Mouse (Mus musculus) frontal cortex, postnatal 14 days (tissue): ENCODE data around the gene Gm21962.
"Not testable (repeated sequence)": the region's sequence is repeated elsewhere in the genome, so short reads cannot be mapped to it uniquely, and the experiment has no call there.

Source experiments
- DNase-seq, 2 experiments: peaks; one replicate each; pipeline ENCODE4 v3.0.0; 2022; ENCODE audit warnings: low spot score in 2 of 2

The Gm21962 gene

DNA sequence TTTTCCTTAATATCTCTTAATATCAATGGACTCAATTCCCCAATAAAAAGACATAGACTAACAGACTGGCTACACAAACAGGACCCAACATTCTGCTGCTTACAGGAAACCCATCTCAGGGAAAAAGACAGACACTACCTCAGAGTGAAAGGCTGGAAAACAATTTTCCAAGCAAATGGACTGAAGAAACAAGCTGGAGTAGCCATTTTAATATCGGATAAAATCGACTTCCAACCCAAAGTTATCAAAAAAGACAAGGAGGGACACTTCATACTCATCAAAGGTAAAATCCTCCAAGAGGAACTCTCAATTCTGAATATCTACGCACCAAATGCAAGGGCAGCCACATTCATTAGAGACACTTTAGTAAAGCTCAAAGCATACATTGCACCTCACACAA, at the start of gene Gm21962:
Gm21962 (plus strand) TSS at position 301 of the 400 bp plus-strand sequence.
- not testable (repeated sequence) for DNase-seq

DNA sequence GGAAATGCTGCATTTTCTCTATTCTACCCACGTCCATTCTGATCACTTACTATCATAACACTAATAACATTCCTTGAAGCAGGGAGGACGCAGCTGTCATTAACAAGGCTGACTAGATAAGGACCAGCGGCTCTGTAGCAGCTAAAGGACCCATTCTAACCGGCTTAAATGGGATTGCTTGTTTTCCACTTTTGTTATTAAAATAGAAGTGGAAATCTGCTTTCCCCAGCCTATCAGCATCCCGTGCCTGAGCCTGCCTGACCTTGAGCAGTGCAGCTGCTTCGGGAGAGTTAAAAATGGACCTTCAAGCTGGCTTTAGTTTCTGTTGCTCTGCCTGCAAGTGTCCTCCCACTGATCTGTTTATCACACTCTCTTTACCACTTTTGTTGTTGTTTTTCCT, 49.2 kb upstream of the Gm21962 start:
- no peak for DNase-seq

DNA sequence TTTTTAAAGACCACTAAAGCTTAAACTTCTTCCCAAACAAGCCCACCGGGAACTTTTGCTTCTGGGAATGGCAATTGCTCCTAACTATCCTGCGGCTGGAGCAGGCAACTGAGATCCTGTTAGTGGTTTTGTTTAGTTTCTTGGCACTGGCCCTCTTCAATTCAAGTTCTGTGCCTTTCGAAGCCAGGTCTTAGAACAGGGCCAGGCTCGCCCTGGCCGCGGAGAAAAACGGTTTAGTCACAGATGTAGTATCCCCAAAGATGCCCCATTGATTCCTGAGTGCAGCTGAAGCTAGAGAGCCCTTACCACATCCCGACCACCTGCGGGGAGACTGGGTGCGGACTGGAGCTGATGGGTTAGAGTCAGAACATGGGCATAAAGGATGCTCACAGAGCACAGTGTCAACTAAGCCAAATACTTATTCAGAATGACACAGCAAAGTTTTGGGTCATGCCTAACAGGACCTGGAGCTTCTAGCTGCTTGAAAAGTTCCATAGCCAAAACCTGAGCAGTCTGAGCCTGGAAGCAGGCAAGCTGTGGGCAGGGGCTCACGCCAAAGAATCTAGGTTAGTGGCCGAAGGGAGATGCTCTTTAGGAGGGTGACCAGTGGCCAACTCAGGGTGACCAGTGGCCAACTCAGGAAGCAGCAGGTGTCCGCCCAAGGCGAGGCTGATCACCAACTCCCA, 48.3 kb upstream of the Gm21962 start:
- DNase-seq, result no peak

DNA sequence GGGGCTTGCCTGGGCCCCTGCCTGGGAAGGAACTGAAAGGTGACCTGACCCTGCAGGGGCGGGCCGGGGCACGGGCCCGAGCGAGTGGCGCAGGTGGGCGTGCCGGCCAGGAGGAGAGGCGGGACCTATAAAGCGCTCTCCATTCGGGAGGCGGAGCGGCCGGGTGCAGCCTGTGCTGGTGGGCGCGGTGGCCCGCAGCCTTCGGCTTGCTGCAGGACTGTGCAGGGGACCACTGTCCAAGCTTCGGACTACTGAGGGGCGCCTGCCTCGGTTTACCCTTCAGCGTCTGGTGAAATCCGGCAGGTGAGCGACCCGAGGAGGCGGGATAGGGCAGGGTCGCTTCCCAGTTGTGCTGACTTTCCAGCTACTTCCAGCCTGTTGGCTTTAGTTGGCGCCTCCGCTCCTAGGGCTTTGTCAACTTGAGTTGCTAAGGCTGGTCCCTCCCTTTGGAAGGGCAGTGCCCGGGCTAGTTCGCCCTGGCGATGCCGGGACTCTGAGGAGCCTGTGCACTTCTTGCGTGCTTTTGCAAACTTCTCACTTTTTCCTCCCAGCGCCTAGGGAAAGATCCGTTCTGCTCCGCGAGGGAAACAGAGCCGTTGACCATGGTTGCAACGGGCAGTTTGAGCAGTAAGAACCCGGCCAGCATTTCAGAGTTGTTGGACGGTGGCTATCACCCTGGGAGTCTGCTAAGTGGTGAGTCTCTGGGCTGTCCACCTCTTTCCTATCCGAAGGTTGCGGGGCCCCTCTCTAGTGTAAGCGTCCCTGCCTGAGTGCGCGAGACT, 47.6 kb upstream of the Gm21962 start:
- no peak for DNase-seq

DNA sequence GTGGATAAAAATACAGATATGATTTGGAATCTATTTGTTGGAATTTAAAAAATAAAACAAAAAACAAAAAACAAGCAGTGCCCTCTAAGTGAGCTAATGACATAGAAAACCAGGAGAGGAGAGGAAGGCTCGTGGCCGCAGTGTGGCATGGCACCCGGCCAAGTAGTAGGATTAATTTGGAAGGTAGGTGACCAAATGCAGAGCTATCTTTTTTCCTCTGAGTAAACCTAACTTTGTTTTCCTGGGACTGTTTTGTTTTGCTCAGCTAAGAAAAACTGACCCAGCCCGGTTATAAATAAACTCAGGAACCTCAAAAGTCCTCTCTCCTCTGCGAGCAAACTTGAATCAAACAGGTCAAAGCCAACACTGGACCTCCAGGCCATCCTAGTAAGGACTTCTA, 46.3 kb upstream of the Gm21962 start:
- DNase-seq, result no peak

DNA sequence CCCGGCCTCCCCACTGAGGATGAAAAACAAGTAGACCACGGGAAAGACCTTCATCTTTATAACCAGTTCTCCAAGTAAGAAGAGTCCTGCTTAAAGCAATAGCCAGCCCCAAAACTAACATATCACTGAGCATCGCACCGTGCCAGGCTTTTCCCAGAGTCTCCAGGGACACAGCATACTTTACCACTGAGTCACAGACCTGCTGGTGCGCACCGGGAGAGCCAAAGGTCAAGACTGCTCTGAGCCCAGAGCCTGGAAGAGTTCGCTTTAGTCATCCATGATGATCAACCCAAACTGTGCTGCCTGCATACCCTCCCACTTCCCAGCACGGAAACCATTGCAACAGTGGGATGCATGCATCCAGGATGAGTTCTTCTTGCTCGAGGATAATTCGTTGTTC, 37.6 kb upstream of the Gm21962 start:
- no peak for DNase-seq

DNA sequence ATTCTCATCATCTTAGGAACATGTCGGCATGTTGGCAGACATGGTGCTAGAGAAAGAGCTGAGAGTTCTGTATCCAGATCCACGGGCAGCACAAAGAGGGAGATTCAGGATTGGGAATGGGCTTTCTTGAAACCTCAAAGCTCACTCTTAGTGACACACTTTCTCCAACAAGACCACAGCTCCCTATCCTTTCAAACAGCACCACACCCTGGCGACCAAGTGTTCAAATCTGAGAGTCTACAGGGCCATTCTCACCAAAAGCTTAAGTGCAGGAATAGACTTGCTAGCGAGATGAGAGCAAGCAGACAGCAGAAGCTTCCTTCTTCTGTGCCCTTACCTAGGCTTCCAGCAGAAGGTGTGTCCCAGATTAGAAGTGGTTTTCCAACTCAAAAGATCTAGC, 34.8 kb upstream of the Gm21962 start:
- no peak for DNase-seq

DNA sequence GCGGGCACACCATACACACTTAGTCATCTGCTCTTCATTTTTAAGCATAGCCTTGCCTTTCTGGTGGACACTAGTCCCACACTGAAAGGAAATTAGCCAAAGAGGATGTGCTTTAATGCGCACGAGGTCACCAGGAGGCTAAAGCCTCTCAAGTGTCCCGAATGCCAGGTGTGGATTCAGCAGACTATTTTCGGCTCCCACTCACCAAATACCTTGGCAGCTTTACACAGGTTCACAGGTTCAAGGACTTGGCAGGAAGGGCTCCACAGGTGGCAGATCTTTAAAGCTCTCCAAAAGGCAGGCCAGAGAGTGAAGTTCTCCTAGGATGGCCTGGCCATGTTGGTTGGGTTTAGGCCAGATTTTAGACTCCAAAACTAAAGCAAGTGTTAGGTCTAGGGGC, 30.1 kb upstream of the Gm21962 start:
- DNase-seq, result no peak

DNA sequence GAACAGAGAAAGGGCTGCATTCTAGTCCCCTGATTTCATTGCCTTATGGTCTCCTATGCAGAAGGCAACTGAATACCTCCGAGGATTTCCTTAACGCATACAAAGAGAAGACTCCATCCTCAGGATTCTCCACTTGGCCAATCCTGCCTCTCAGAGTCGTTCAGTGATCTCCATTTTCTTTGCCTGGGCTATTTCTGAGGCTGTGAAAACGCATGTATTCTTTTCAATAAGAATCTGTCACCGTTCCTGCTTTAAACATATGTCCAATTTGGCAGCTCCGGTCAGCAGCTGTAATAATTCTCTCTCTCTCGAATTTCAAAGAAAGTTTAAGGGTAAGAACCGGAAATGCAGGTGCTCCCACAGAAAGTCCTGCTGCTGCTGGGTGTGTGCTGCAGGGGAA, 29.2 kb upstream of the Gm21962 start:
- DNase-seq, result no peak

DNA sequence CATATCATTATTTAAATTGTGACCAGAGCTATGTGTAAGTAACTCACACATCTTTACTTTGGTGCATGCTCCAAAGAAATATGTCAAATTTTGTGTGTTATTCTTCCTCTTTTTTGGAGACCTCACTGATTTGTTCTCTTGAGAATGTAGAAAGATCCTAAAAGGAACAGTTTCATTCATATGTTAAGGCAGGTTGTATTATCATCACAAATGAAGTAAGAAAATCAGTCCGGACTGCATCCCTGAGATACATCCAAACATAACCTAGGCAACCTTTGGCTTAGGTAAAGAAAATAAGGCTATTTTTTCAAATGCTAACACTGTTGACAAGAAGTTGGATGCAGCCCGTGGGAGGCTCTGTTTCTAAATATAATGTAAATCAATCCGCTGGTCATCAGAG, 28.8 kb upstream of the Gm21962 start:
- DNase-seq, result no peak

DNA sequence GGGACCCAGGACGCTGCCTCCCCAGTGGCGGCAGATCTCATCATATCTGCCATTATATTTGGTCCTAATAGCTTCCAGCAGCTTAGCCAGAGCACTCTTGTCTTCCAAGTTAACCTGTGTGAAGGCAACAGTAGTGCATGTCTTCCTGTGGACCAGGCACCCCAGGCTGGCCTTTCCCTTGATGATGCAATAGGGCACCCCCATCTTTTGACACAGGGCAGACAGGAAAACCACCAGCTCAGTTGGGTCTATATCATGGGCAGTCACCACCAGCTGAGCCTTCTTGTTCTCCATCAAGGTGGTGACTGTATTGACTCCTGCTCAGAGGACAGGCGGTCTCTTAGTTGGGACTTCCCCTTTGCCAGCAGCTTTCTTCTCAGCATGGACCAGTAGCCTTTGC, 27.2 kb upstream of the Gm21962 start:
- DNase-seq, result no peak

DNA sequence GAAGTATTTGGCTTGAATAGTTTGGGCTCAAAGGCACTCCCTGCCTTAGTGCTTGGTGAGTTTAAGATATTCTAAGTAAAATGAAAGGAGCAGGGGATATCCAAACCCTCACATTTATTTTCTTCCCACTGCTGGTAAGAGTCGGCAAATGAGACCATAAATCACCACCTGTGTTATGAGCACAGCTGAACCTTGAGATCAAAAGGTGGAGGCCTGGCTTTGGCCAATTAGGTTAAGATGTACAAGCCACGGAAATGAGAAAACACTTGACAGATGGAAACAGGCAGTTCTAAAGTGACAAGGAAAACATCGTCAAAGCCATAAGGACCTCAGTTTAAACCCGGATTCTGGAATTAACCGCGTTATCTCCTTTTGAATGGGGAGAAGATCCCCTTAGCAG, 26.4 kb upstream of the Gm21962 start:
- no peak for DNase-seq

DNA sequence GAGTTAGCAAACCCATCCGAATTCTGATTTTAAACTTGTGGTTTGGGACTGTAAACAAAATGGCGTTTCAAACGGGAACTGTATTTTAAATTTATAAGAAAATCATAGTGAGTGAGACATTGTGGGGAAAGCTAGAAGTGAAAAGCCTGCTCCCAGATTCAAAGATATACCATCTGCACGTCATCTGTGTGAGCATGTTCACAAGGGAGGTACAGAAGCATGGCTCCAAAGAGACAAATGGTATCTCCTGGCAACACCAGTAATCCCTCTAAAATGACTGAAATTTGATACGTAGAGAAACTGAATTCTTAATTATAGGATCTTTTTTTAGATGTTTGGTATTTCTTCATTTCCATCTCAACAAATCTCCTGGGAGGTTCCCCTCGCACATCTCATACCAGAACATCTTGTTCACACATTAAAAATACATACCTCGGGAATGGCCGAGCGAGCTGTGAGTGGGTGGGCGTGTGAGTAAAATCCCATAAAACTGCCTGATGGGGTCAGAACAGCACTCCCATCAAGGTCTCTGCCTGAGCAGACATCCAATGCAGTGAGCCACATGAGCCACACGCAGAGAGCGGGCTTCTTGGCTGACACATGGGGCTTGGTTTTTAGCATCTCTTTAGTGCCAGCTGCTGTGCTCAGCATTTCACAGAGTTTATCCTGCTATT, 23.8 kb upstream of the Gm21962 start:
- DNase-seq, result no peak

DNA sequence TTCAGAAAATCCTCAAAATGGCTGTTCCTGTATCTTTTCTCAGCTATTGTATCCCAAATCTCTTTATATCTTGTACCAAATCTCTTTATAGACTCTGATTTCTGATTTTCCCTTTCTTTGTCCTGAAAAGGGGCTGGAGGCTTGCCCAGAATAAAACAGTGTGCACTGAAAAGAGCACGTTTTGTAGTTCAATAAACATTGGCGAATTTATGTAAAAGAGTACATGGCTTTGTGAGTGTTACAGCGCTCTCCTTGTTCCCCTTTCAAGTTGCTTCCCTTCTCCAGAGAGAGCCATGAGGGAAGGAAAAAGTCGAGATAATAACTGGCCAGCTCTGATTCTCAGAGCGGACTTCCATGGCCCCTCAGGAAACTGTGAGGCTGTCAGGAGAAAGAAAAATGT, 22.2 kb upstream of the Gm21962 start:
- DNase-seq, result no peak

DNA sequence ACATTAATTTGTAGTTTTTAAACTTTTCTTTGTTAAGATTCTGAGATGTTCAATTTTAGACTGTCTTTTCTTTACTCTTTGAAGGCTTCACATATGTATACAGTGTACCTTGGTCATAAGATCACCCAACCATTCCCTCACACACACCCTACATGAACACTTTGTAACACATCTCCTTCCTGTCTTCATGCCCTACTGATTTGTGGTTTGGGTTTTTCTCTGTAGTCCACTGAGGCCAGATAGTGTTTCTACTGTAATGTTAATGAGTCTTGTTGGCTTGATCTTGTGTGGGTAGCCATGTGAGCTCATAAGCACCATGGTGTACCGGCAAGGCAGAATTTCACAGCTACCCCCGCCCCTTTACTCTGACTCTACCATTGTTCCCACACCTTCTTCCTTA, 18.5 kb upstream of the Gm21962 start:
- DNase-seq, result no peak

DNA sequence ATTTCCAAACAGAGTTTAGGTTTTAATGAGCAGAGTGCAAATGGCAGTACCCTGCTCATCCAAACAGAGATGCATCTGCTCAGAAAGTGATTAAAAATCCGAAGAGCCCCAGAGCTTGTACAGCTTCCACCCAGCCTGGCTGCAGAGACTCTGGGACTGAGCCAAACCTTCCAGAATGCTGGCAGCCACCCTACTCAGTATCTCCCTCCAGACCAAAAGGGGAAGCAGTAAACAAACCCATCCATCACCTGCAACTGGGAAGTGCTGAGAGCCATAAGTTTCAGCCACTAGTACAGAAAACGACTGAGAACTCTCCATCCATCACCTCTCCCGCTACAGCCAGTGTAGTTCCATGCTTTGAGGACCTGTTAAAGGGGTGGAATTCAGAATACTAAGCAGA, 9.6 kb downstream of the Gm21962 start:
- DNase-seq, result peak in 1 of 2 experiments; percentile 17

DNA sequence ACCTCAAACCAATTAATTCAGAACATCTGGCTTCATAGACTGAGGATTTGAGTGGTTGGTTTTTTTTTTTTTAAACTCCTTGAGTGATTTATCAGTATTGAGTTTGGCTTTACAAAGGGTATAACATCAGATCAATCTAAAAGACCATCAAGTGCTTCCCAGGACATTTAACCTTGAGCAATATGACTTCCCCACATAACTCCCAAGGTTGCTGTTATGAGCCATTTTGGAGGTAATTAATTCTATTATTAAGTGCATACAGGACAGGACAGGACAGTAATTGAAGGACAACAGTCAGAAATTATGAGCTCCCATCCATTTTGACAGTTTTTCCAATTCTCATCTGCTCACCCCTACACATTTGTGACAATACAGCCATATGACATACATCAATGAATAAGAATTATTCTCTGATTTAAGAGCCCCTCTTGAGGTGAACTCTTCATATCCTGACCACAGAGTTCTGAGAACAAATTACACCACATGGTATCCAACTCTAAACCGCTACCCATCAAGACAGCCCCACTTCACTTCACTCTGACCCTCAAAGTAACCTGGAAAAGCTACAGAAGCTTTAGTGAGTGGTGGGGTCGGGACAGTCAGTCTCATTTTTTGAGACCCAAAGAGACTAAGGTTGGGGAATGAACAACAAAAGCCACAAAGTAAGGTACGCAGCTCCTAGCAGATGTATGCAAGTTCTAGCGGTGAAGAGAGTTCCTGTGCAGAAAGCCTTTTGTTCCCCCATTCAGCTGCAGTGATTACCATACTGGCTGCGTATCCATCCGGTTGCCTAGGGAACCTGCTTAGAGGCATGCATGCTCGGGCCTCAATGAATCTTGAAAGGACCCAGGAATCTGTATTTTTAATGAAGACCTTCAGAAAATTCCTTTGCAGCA, 11.8 kb downstream of the Gm21962 start:
- DNase-seq, result peak; percentile 21 to 38

DNA sequence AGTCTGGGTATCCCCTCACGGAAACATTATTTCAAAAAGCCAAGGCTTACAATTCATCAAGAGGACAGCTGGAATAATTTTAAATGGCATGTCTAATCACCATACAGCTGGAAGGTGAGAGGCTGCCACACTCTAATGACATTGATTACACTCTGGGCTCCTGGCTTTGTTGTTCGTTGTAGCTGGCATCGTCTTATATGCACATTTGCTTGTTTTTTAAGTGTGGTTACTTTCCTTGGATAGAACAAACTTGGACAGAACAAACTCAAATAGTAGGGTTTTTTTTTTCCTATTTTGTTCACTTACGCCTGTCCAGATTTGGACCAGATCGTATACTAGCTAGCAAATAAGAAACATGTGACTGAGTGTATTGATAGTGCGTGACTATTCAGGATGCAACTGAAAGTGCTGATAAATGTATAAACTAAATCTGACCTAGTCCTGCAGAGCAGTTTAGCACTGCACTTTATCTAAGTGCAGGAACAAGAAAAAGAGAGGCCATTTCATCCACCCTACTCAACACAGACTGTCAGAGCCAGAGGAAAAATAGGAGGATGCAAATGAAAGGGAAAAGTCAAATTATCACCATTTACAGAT, 12.6 kb downstream of the Gm21962 start:
- DNase-seq, result no peak

DNA sequence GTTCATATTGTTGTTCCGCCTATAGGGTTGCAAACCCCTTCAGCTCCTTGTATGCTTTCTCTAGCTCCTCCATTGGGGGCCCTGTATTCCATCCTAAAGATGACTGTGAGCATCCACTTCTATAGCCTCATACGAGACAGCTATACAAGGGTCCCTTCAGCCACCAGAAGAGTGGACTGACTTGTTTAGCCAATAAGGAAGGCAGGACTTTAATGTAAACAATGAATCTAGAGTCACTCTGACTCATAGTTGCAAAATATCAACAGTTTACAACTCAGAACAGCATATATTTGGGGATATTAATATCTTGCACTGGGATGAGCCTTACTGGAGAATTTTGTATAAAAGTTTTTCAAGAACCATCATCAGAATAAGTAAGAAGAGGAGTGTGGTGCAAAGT, 15.6 kb downstream of the Gm21962 start:
- no peak for DNase-seq

DNA sequence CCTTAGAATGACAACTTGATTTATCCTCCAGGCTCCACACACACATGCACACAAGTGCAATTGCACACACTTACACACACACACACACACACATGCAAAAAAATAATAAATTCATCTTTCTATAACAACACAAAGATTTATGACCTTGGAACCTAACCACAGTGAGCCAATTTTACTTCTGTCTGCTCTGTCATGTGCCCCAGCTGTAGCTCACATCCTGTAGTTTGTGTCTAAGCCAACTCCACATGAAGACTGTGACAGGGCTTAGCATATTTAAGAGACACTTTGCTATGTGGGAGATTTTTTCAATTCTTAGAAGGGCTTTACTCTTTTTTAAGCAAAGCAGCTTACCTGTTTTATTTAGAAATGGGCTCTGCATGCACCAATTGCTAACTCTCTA, 20.2 kb downstream of the Gm21962 start:
- DNase-seq, result no peak

DNA sequence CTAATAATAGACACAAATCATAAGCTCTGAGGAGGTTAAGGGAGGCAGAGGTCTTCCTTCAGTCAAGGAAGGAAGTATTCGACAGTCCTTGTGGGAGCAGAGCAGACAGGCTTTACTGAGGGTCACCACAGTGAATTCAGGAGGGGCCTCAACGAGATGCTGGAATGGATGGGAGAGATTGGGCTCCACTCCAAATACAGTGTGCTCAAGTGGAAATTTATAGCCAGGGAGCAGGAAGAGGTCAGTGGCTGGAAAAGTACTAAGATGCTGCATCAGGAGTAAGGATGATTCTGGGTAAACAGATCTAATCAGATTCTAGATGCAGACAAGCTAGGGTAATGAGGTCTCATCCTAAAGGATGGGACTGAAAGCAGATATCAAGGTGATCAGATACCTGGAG, 44.6 kb downstream of the Gm21962 start:
- no peak for DNase-seq
